ENCODE assay signal across 8 mouse cellular contexts in the genomic region with DNA sequence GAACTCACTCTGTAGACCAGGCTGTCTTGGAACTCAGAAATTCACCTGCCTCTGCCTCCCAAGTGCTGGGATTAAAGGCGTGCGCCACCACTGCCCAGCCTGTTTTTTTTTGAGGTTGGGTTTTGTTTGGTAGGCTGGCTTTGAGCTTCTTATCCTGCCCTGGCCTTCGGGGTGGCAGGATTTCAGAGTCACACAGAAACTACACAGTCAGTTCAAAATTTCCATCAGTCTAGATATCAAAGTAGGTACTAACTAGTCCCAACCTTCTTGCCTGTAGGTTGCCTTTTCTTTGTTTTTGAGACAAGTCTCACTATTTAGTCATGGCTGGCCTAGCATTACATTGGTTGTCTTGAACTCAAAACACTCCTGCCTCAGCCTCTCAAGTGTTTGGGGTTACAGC. TPM values are rescaled to one million over a fixed set of nuclear protein-coding genes. Genes with fewer than 3 reads are reported as not detected.
DNase-seq lines count a peak whose midpoint lies in the region; ATAC-seq lines count a peak whose summit lies in the region.

No protein-coding gene starts in this region.

- peak overlapping the region; percentile 97 for H3K9ac ChIP-seq in heart, embryonic 14.5 days (ENCODE audit: low read length)
- H3K9ac ChIP-seq in hindbrain, embryonic 13.5 days, result peak overlapping the region; percentile 95; the same call in 1 of the 2 replicates
- H3K9ac ChIP-seq in midbrain, embryonic 15.5 days, result no peak overlapping the region

- ATAC-seq in heart, embryonic 14.5 days (ENCODE audit: insufficient number of reproducible peaks, insufficient read depth, low FRiP score, low read depth), result no peak
- no peak for ATAC-seq in hindbrain, embryonic 13.5 days (ENCODE audit: low FRiP score)
- ATAC-seq in midbrain, embryonic 15.5 days (replicated peaks), result no peak

- no peaks in the 10 kb centered on the region for H3K9me3 ChIP-seq in heart, embryonic 14.5 days (ENCODE audit: control insufficient read depth, low read length)
- H3K9me3 ChIP-seq in hindbrain, embryonic 13.5 days, result peaks cover 3% of the 10 kb centered on the region; the same call in 1 of the 2 replicates
- H3K9me3 ChIP-seq in midbrain, embryonic 15.5 days, result peaks cover 3% of the 10 kb centered on the region; the same call in 1 of the 2 replicates

- H3K4me3 ChIP-seq in heart, embryonic 14.5 days (ENCODE audit: control insufficient read depth in 1 of 2, insufficient read depth in 1 of 2, low read depth in 1 of 2, low read length in 2 of 2), result peak overlapping the region; percentile 90 to 94; a peak in 3 of 4 replicates
- H3K4me3 ChIP-seq in hindbrain, embryonic 13.5 days, result peak overlapping the region; percentile 88
- H3K4me3 ChIP-seq in midbrain, embryonic 15.5 days, result peak overlapping the region; percentile 77

- H3K4me2 ChIP-seq in heart, embryonic 14.5 days (ENCODE audit: low read length), result peak overlapping the region; percentile 78
- H3K4me2 ChIP-seq in hindbrain, embryonic 13.5 days, result peak overlapping the region; percentile 63
- peak overlapping the region; percentile 62 for H3K4me2 ChIP-seq in midbrain, embryonic 15.5 days

- H3K36me3 ChIP-seq in heart, embryonic 14.5 days (ENCODE audit: control insufficient read depth, insufficient read depth, low read length), result no peaks in the 10 kb centered on the region
- no peaks in the 10 kb centered on the region for H3K36me3 ChIP-seq in hindbrain, embryonic 13.5 days
- no peaks in the 10 kb centered on the region for H3K36me3 ChIP-seq in midbrain, embryonic 15.5 days (replicated peaks)

- WGBS in heart, embryonic 14.5 days, result 41% methylated on average over 3 of the region's 3 CpGs
- WGBS in hindbrain, embryonic 13.5 days, result 72% methylated on average over 3 of the region's 3 CpGs
- WGBS in midbrain, embryonic 15.5 days, result 65% methylated on average over 3 of the region's 3 CpGs

- H3K27ac ChIP-seq in heart, embryonic 14.5 days (replicated peaks in 1 of 2; ENCODE audit: control insufficient read depth in 1 of 2, insufficient read depth in 1 of 2, low read depth in 2 of 2, low read length in 2 of 2), result peak overlapping the region; percentile 94 to 100; a peak in 2 of 4 replicates
- H3K27ac ChIP-seq in hindbrain, embryonic 13.5 days, result no peak overlapping the region
- H3K27ac ChIP-seq in midbrain, embryonic 15.5 days, result 0 out of 2 replicates have a peak overlapping the region, but pooled peaks have one; percentile 97

- no peak for DNase-seq in heart, adult 9 months (ENCODE audit: low spot score in 2 of 2)
- DNase-seq in T-cell, adult 2 months (ENCODE audit: low spot score), result peak; percentile 4
- DNase-seq in frontal cortex, postnatal 14 days (ENCODE audit: low spot score in 2 of 2), result no peak
- DNase-seq in adrenal gland, postnatal 10 days, result no peak
- DNase-seq in cerebellum, postnatal 4 days (ENCODE audit: low spot score in 2 of 2), result no peak

- peaks cover 0 to 12% of the 10 kb centered on the region in 2 experiments; a peak in 1 of 4 replicates for H3K4me1 ChIP-seq in heart, embryonic 14.5 days (ENCODE audit: control insufficient read depth in 2 of 2, insufficient read depth in 2 of 2, low read length in 2 of 2)
- peaks cover 30% of the 10 kb centered on the region for H3K4me1 ChIP-seq in hindbrain, embryonic 13.5 days (replicated peaks)
- peaks cover 24% of the 10 kb centered on the region for H3K4me1 ChIP-seq in midbrain, embryonic 15.5 days

- no peaks in the 10 kb centered on the region for H3K27me3 ChIP-seq in heart, embryonic 14.5 days (ENCODE audit: control insufficient read depth, insufficient read depth, low read length)
- peaks cover 8% of the 10 kb centered on the region; the same call in 1 of the 2 replicates for H3K27me3 ChIP-seq in hindbrain, embryonic 13.5 days
- H3K27me3 ChIP-seq in midbrain, embryonic 15.5 days (replicated peaks), result 0 out of 2 replicates have a peak, but pooled peaks cover 3% of the 10 kb centered on the region

RNA-seq across cellular contexts. Expression of gene Kpna1, which starts 5.9 kb away (rescaled TPM):
- polyA plus RNA-seq in heart, embryonic 14.5 days (2014; fragmentation: Nextera tagmentation; extraction: Ambion mirVana), result 46.0 and 49.8 TPM in 2 replicates
- 79.2 and 82.8 TPM in 2 replicates for polyA plus RNA-seq in hindbrain, embryonic 13.5 days (2015; fragmentation: Nextera tagmentation; extraction: Ambion mirVana)
- 74.3 and 83.1 TPM in 2 replicates for polyA plus RNA-seq in midbrain, embryonic 15.5 days (2015; fragmentation: Nextera tagmentation; extraction: Ambion mirVana)
- total RNA-seq in adrenal gland, postnatal 10 days (2021), result 10 to 100 TPM; 50.6 to 55.9 TPM

RNA-seq across cellular contexts. Expression of gene Dtx3l, which starts 45.5 kb away (rescaled TPM):
- polyA plus RNA-seq in heart, embryonic 14.5 days (2014; fragmentation: Nextera tagmentation; extraction: Ambion mirVana), result 7.0 TPM in 2 replicates
- polyA plus RNA-seq in hindbrain, embryonic 13.5 days (2015; fragmentation: Nextera tagmentation; extraction: Ambion mirVana), result 1.3 and 1.5 TPM in 2 replicates
- polyA plus RNA-seq in midbrain, embryonic 15.5 days (2015; fragmentation: Nextera tagmentation; extraction: Ambion mirVana), result 1.5 and 1.8 TPM in 2 replicates
- 10 to 100 TPM in 1 of 2 experiments, 1 to 10 TPM in 1; 8.7 to 10.1 TPM for total RNA-seq in adrenal gland, postnatal 10 days (2021)

RNA-seq across cellular contexts. Expression of gene Parp9, which starts 46.2 kb away (rescaled TPM):
- 8.4 and 9.9 TPM in 2 replicates for polyA plus RNA-seq in heart, embryonic 14.5 days (2014; fragmentation: Nextera tagmentation; extraction: Ambion mirVana)
- polyA plus RNA-seq in hindbrain, embryonic 13.5 days (2015; fragmentation: Nextera tagmentation; extraction: Ambion mirVana), result 1.8 and 1.9 TPM in 2 replicates
- 1.8 and 2.6 TPM in 2 replicates for polyA plus RNA-seq in midbrain, embryonic 15.5 days (2015; fragmentation: Nextera tagmentation; extraction: Ambion mirVana)
- 10 to 100 TPM; 12.5 to 16.4 TPM for total RNA-seq in adrenal gland, postnatal 10 days (2021)

RNA-seq across cellular contexts. Expression of gene Wdr5b, which starts 56.5 kb away (rescaled TPM):
- 7.8 and 7.9 TPM in 2 replicates for polyA plus RNA-seq in heart, embryonic 14.5 days (2014; fragmentation: Nextera tagmentation; extraction: Ambion mirVana)
- 14.1 and 14.8 TPM in 2 replicates for polyA plus RNA-seq in hindbrain, embryonic 13.5 days (2015; fragmentation: Nextera tagmentation; extraction: Ambion mirVana)
- 13.0 and 13.2 TPM in 2 replicates for polyA plus RNA-seq in midbrain, embryonic 15.5 days (2015; fragmentation: Nextera tagmentation; extraction: Ambion mirVana)
- 1 to 10 TPM; 4.3 to 5.3 TPM for total RNA-seq in adrenal gland, postnatal 10 days (2021)
